Mouse (Mus musculus): ENCODE results near the gene Sema4d.

DNA sequence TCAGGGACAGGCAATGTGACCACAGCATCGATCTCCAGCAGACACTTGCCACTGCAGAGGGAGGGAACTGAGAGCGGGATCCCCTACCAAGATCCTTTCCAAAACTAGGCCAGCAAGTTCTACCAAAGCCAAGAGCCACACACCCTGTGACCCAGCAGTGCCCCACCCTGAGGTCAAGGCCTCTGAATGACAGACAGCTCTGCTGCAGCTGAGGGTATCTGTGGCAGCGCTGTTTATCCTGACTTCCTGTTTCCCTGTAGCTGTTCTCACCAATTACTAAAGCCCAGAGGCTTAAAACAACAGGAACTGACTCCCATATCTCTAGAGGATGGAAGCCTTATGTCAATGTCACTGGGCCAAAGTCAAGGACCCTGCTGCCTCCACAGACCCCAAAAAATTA is 37.0 kb downstream of the Sema4d start:
- TF ChIP-seq CTCF (IDR thresholded peaks at IDR 0.05; ENCODE audit: low read depth) (no peak), EP300 (IDR thresholded peaks at IDR 0.05; ENCODE audit: low read depth) (peak; percentile 38; the same call in 1 of the 2 replicates)

All from liver, postnatal 0 days (tissue).